Mouse (Mus musculus) liver, adult (tissue): ENCODE results near the gene Prss23.

Experiments
- GATA4 ChIP-seq: IDR thresholded peaks from 2 replicates; pipeline ENCODE4 v1.6.1; 2014; ENCODE audit warnings: mild to moderate bottlenecking, low read length; ENCODE audit not compliant: insufficient replicate concordance

Prss23 gene

DNA sequence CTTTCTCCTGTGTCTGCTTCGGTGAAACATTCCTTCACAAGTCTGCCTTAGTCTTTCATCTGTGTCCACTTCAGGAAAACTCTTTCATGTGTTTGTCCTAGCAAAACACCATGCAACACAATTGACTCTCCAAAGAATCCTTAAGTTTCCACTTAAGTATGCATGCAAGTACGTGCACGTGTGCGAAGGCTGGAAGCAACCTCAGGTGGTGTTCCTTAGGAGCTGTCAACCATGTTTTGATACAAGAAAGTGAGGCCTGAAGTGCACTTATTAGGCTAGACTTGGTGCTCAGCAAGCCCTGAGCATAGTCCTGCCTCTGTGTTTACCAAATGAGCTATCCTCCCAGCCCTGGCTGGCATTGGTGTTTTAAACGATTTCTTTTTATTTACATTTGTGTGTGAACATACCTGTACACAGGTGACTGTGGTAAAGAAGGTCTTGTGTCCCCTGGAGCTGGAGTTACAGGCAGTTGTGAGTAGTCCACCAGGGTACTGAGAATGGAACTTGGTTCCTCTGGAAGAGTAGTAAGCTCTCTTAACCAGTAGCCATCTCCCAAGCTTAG lies 64.3 kb downstream of the Prss23 start:
- no peak for TF ChIP-seq GATA4

DNA sequence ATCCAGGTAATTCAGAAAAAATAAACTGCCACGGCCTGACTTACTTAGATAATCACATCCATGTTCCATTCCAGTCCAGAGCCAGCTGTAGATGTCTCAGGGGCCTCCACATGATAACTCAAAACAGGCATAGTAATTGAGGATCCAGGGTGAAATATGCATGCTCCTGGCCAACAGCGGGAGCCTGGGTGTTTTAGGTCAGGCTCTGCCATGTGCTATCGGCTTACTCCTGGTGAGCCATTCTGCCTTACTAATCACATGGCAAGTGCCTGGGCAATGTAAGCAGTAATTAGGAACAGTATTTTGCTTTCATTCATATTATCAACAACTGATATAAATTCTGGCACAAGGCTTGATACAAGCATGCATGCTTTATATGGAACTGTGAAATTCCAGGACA lies 65.6 kb downstream of the Prss23 start:
- no peak for TF ChIP-seq GATA4

DNA sequence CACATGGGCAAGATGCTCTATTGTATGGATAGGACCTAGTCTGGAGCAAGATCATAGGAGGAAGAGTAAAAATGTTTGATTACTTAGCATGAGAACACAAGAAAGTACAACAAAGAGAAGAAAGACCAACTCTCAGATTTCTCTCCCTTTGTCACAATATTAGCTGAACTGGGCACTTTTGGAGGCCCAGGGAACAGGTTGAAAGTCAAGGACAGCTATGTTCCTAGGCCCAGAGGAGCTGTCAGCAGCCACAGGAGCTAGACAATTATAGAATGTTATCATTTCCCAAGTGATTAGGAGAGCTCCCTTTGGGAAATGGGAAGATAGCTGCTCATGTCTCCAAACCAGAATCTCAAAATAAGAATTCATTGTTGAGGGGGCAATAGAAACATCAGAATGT lies 66.1 kb downstream of the Prss23 start:
- TF ChIP-seq GATA4 = no peak

DNA sequence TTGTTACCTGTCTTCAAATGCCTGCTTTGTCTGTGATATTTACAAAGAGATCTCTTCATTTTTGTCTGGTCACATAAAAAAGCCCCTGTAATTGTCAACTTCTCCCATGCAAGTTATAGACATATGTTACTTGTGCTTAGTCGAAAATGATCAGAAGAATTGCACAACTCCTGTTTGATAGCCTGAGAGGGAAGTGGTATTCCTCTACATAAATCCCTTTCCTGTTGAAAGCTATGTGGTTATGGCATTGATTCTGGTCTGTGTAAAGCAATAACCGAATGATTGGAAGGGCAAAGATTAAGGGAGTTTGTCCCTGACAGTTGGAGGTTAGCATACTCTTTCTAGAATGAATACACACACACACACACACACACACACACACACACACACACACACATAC lies 67.3 kb downstream of the Prss23 start:
- no peak for TF ChIP-seq GATA4
